ENCODE assay signal across 8 mouse cellular contexts in the genomic region with DNA sequence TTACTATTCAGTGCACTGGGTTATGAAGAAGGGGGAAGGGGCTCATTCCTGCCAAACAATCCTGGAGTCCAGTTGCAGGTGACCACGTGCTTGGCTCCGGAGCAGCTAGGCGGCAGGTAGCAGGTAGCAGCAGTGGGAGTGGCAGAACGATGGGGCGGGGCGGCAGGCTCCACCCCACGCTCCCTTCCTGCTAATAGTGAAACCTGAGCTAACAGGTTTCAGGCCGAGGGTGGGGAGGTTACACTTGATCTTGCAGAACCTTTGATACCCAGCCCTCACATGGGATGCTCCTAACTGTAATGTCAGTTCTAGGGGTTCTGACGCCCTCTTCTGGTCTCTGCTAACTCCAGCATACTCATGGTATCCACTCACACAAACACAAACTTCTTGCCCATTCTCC.
A peak's percentile ranks its signal among the peaks of the same experiment; 100 is the strongest.
DNase-seq lines count a peak whose midpoint lies in the region; ATAC-seq and TF ChIP-seq lines count a peak whose summit lies in the region.

No protein-coding gene starts in this region.

- H3K4me1 ChIP-seq in forebrain, embryonic 16.5 days (replicated peaks; ENCODE audit: control insufficient read depth, insufficient read depth, low read length), result peaks cover 21% of the 10 kb centered on the region
- no peaks in the 10 kb centered on the region for H3K4me1 ChIP-seq in kidney, adult 2 months (ENCODE audit: control insufficient read depth, insufficient read depth, low read length)
- 0 out of 2 replicates have a peak, but pooled peaks cover 4% of the 10 kb centered on the region for H3K4me1 ChIP-seq in lung, embryonic 14.5 days (ENCODE audit: insufficient read depth)
- H3K4me1 ChIP-seq in small intestine, adult 2 months (ENCODE audit: control insufficient read depth, insufficient read depth, insufficient read length, low read length), result no peaks in the 10 kb centered on the region

- ATAC-seq in forebrain, embryonic 16.5 days, result no peak
- peak; percentile 77 for ATAC-seq in lung, embryonic 14.5 days (ENCODE audit: insufficient read depth)

- TF ChIP-seq POLR2A in kidney, adult 2 months (IDR thresholded peaks at IDR 0.05; ENCODE audit: low read depth, low read length), result no peak
- no peak for TF ChIP-seq POLR2A in small intestine, adult 2 months (IDR thresholded peaks at IDR 0.05; ENCODE audit: low read depth, low read length)

- H3K9me3 ChIP-seq in forebrain, embryonic 16.5 days (ENCODE audit: control insufficient read depth, low read length), result no peaks in the 10 kb centered on the region
- no peaks in the 10 kb centered on the region for H3K9me3 ChIP-seq in lung, embryonic 14.5 days (ENCODE audit: low read depth, low read length)

- H3K9ac ChIP-seq in forebrain, embryonic 16.5 days (replicated peaks; ENCODE audit: low read depth, low read length), result no peak overlapping the region
- H3K9ac ChIP-seq in lung, embryonic 14.5 days, result no peak overlapping the region

- H3K36me3 ChIP-seq in forebrain, embryonic 16.5 days (ENCODE audit: control insufficient read depth, insufficient read depth), result no peaks in the 10 kb centered on the region
- no peaks in the 10 kb centered on the region for H3K36me3 ChIP-seq in kidney, adult 2 months (ENCODE audit: control insufficient read depth, insufficient read depth, low read length)
- H3K36me3 ChIP-seq in lung, embryonic 14.5 days (ENCODE audit: insufficient read depth), result no peaks in the 10 kb centered on the region
- H3K36me3 ChIP-seq in small intestine, adult 2 months (ENCODE audit: control insufficient read depth, insufficient read depth, low read length), result no peaks in the 10 kb centered on the region

- peak overlapping the region; percentile 41 for H3K4me2 ChIP-seq in forebrain, embryonic 16.5 days (ENCODE audit: low read length)
- H3K4me2 ChIP-seq in lung, embryonic 14.5 days, result peak overlapping the region; percentile 59

- H3K4me3 ChIP-seq in forebrain, embryonic 16.5 days (replicated peaks; ENCODE audit: low read length), result peak overlapping the region; percentile 22; the same call in 1 of the 2 replicates
- no peak overlapping the region for H3K4me3 ChIP-seq in kidney, adult 2 months (ENCODE audit: insufficient read depth, low read depth, low read length)
- H3K4me3 ChIP-seq in lung, embryonic 14.5 days (ENCODE audit: low read depth, low read length), result peak overlapping the region; percentile 17; the same call in 1 of the 2 replicates
- H3K4me3 ChIP-seq in small intestine, adult 2 months (ENCODE audit: low read depth, low read length), result peak overlapping the region; percentile 32

- peak; percentile 24 to 65 for DNase-seq in left cerebral cortex, postnatal 14 days (ENCODE audit: low spot score in 2 of 2)
- no peak for DNase-seq in left cerebral cortex, postnatal 36 days (ENCODE audit: low spot score in 2 of 2)
- DNase-seq in cerebellum, adult 11 months, result peak; percentile 9
- peak; percentile 79 for DNase-seq in kidney, adult 2 months
- DNase-seq in lung, embryonic 14.5 days, result peak; percentile 70
- no peak for DNase-seq in gastrocnemius, postnatal 25 days

- H3K27ac ChIP-seq in forebrain, embryonic 16.5 days (ENCODE audit: low read length), result no peak overlapping the region
- H3K27ac ChIP-seq in kidney, adult 2 months (ENCODE audit: insufficient read depth, low read depth, low read length), result no peak overlapping the region
- H3K27ac ChIP-seq in lung, embryonic 14.5 days (ENCODE audit: low read depth), result no peak overlapping the region
- H3K27ac ChIP-seq in small intestine, adult 2 months (ENCODE audit: insufficient read depth, low read depth, low read length), result no peak overlapping the region

- no peaks in the 10 kb centered on the region for H3K27me3 ChIP-seq in forebrain, embryonic 16.5 days (replicated peaks; ENCODE audit: control insufficient read depth, insufficient read depth, low read length)
- H3K27me3 ChIP-seq in kidney, adult 2 months (replicated peaks; ENCODE audit: control insufficient read depth, insufficient read depth, low read length), result no peaks in the 10 kb centered on the region
- no peaks in the 10 kb centered on the region for H3K27me3 ChIP-seq in lung, embryonic 14.5 days (ENCODE audit: insufficient read depth, low read length)
- H3K27me3 ChIP-seq in small intestine, adult 2 months (ENCODE audit: control insufficient read depth, insufficient read depth, low read length), result no peaks in the 10 kb centered on the region

- 6% methylated on average over 9 of the region's 9 CpGs for WGBS in forebrain, embryonic 16.5 days
- WGBS in kidney, adult 2 months, result 5% methylated on average over 9 of the region's 9 CpGs
- WGBS in lung, embryonic 14.5 days, result 4% methylated on average over 9 of the region's 9 CpGs
- WGBS in small intestine, adult 2 months, result 7% methylated on average over 9 of the region's 9 CpGs

- peak; percentile 27; the same call in 1 of the 2 replicates for TF ChIP-seq CTCF in kidney, adult 2 months (conservative IDR thresholded peaks at IDR 0.05; ENCODE audit: insufficient read depth, insufficient read length, low read depth, low read length)
- peak; percentile 47 for TF ChIP-seq CTCF in lung, embryonic 14.5 days (IDR thresholded peaks at IDR 0.05; ENCODE audit: low read depth)
- no peak for TF ChIP-seq CTCF in small intestine, adult 2 months (IDR thresholded peaks at IDR 0.05; ENCODE audit: extremely low read depth, insufficient read length, insufficient replicate concordance, low read depth, low read length)

- intact Hi-C loops in left cerebral cortex, postnatal 14 days (cut with DNase I), result loop anchor here (10.0 kb wide), 1 partner anchor 263 kb away; no protein-coding TSS in a partner anchor
- intact Hi-C loops in left cerebral cortex, postnatal 36 days (cut with DNase I), result loop anchor here (10.0 kb wide), 1 partner anchor 263 kb away; no protein-coding TSS in a partner anchor

Comparison
In these comparisons a context has a peak if more than half of its experiments do, and no peak if none do; other contexts are left out.
1. DNase-seq: peak in left cerebral cortex, postnatal 14 days (2 of 2), cerebellum, adult 11 months (single experiment), kidney, adult 2 months (single experiment) and lung, embryonic 14.5 days (single experiment); none in left cerebral cortex, postnatal 36 days (0 of 2) and gastrocnemius, postnatal 25 days (single experiment).